Mouse (Mus musculus) bone marrow, adult 2 months (tissue): ENCODE data around the gene Pcsk6. TPM values are rescaled to one million over a fixed set of nuclear protein-coding genes. Genes with fewer than 3 reads are reported as not detected.
A peak's percentile ranks its signal among the peaks of the same experiment; 100 is the strongest.

ENCODE experiments used
- H3K27ac ChIP-seq: fragments of 200-500 bp; 2 replicates; pipeline ENCODE4 v1.5.1; 2012; ENCODE audit warnings: low read depth, mild to moderate bottlenecking, control low read depth, inconsistent platforms, low read length; ENCODE audit not compliant: control insufficient read depth, poor library complexity, insufficient read depth
- H3K4me1 ChIP-seq: fragments of 200-500 bp; 2 replicates; pipeline ENCODE4 v1.6.1; 2011; ENCODE audit warnings: low read length; ENCODE audit not compliant: control insufficient read depth, insufficient read depth
- H3K4me3 ChIP-seq: fragments of 200-500 bp; replicated peaks from 2 replicates; pipeline ENCODE3; 2011; ENCODE audit warnings: mild to moderate bottlenecking, low read depth, low read length, control low read depth; ENCODE audit not compliant: control insufficient read depth
- CTCF ChIP-seq: fragments of 200-500 bp; IDR thresholded peaks from 2 replicates; pipeline ENCODE4 v1.5.1; 2011; ENCODE audit warnings: low read length, control low read depth; ENCODE audit not compliant: control insufficient read depth, insufficient read depth
- POLR2A ChIP-seq: fragments of 200-500 bp; IDR thresholded peaks from 2 replicates; pipeline ENCODE4 v1.6.1; 2011; ENCODE audit warnings: low read depth, mild to moderate bottlenecking, control low read depth, low read length, borderline replicate concordance; ENCODE audit not compliant: control insufficient read depth
- WGBS: fragments of 180-500 bp; shearing (Covaris S2); methylation state at CpG from one replicate; pipeline ENCODE4 v1.1.7; 2018; 5-methylcytosine and 5-hydroxymethylcytosine counted together
- polyA plus RNA-seq: library from polyadenylated mRNA; stranded (reverse); fragments of >200 nt; gene quantifications from 2 replicates; pipeline ENCODE4 v1.2.4, GENCODE M21; 2011; ENCODE audit warnings: low replicate concordance; ENCODE audit not compliant: missing spikeins, insufficient read depth, insufficient read length

Gene Pcsk6
- polyA plus RNA-seq, 1 experiment, result 5.3 TPM

DNA sequence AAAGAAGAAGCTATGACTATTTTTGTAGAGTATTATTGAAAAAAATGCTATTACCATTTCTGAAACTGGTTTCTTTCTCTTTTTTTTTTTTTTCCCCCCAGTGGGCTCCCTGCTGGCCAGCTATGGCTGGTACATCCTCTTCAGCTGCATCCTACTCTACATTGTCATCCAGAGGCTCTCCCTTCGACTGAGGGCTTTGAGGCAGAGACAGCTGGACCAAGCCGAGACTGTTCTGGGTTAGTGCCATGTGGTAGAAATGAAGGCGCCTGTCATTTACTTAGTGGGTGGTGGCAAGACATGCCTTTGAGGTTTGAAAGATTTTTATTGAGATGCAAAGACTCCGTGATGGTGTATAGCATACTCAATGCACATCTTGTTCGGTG, 218.7 kb downstream of the Pcsk6 start:
- Histone ChIP-seq H3K4me1 (peaks cover 2% of the 10 kb centered on the region), H3K27ac (no peak overlapping the region), H3K4me3 (peak overlapping the region; percentile 38)
- WGBS, result 33% methylated on average over 5 of the region's 5 CpGs
- TF ChIP-seq CTCF (no peak), POLR2A (no peak)

DNA sequence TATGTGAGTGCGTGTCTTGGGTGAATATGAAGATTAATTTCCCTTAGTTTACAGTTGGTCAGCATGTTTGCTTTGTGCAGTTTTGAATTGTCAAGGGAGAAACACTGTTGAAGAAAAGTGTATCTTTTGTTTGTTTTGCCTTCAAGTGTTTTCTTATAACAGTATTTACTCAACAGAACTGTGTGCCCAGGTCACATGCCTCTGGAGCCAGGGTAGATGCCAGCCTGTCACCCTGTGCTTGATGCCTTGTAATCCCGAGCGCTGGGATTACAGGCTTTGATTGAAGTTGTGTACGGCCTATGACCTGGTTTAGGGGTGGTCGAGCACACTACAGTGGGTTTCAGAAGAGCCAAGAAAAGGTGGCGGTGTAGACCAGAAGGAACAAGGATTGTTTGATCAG, 222.2 kb downstream of the Pcsk6 start:
- peaks cover 2% of the 10 kb centered on the region for H3K4me1 ChIP-seq
- H3K27ac ChIP-seq, result no peak overlapping the region
- no peak for TF ChIP-seq CTCF
- TF ChIP-seq POLR2A, result no peak
- WGBS, result 88% methylated on average over 6 of the region's 6 CpGs
- no peak overlapping the region for H3K4me3 ChIP-seq

DNA sequence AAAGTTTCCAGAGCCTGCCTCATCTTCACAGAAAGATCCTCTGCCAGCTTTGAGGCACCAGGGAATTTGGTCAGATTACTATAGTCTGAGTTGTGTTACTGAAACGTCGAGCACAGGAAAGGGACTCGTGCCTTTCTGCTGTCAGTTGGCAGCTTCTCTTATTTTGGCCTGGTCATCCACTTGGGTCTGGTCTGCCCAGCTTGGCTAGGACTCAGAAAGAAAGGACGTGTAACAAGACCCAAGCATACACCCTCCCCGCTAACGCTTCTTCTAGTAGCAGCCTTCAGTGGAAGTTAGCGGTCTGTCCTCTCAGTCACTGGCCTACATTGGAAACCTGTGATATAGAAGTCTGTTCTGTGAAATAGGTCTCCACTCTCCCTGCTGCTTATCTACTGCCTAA, 223.0 kb downstream of the Pcsk6 start:
- no peak for TF ChIP-seq CTCF
- TF ChIP-seq POLR2A, result no peak
- Histone ChIP-seq H3K4me3 (no peak overlapping the region), H3K4me1 (peaks cover 2% of the 10 kb centered on the region), H3K27ac (no peak overlapping the region)
- WGBS, result 84% methylated on average over 7 of the region's 7 CpGs

DNA sequence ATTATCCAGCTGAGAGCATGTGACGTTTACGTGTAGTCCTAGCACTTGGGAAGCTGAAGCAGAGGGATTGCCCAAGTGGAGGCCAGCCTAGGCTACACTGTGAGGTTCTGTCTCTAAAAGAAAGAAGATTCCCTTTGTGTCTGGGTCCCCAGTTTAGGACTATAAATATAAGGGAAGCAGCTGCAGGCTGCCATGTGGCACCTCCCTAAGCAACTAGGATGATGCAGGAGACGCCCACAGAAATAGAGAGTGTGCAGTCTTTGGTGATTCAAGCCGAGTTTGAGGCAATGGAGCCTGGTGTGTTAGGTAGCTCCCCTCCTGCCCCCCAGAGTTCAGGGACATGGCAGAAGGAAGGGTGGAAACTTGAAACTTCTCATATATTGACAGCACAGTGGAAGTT, 226.1 kb downstream of the Pcsk6 start:
- Histone ChIP-seq H3K4me3 (no peak overlapping the region), H3K4me1 (no peaks in the 10 kb centered on the region; the same call in 1 of the 2 replicates), H3K27ac (no peak overlapping the region)
- WGBS, result 75% methylated on average over 4 of the region's 4 CpGs
- TF ChIP-seq CTCF, result no peak
- no peak for TF ChIP-seq POLR2A

DNA sequence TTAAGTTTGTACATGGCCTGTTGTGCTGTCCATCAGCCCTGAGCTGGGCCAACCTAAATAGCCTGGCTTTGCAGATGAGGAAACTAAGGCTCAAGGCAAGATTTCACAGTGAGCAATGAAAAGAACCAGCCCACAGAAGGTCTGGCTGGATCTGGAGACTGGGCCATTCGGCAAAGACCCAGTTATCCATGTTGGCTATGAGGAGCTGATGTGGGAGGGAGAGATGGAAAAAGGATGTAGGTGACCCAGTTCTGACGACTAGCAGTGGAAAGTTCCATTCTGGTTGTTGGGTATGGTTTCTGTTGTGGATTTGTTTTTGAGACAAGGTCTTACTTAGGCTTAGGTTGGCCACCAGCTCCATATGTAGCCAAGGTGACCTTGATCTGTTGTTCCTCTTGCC, 226.5 kb downstream of the Pcsk6 start:
- H3K4me3 ChIP-seq, result no peak overlapping the region
- 76% methylated on average over 2 of the region's 2 CpGs for WGBS
- H3K27ac ChIP-seq, result no peak overlapping the region
- no peaks in the 10 kb centered on the region; the same call in 1 of the 2 replicates for H3K4me1 ChIP-seq
- no peak for TF ChIP-seq POLR2A

DNA sequence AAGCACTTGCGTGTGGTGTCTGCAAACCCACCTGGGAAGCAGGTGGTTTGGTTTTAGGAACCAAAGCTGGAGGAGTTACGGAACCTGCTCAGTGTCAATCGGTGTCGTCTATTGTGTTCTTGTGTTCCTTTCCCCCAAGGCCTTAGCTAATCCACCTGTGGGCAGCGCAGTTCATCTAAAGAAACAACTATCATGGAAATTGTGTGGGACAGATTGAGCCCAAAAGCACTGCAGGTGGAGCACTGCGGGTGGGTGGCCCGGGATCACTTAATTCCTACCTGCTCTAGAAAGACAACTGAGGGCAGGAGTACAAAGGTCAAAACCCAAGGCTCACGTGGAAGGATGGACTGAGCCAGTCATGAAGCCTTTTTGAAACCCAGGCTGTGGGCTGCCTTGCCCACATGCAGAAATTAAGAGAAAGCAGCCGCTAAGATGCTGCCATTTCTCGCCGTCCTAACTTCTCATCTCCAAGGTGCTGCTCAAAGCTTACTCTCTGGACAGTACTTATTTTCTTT, 229.2 kb downstream of the Pcsk6 start:
- no peaks in the 10 kb centered on the region for H3K4me1 ChIP-seq
- 86% methylated on average over 11 of the region's 11 CpGs for WGBS
- no peak overlapping the region for H3K27ac ChIP-seq
- no peak for TF ChIP-seq POLR2A
- TF ChIP-seq CTCF, result no peak
- H3K4me3 ChIP-seq, result no peak overlapping the region

DNA sequence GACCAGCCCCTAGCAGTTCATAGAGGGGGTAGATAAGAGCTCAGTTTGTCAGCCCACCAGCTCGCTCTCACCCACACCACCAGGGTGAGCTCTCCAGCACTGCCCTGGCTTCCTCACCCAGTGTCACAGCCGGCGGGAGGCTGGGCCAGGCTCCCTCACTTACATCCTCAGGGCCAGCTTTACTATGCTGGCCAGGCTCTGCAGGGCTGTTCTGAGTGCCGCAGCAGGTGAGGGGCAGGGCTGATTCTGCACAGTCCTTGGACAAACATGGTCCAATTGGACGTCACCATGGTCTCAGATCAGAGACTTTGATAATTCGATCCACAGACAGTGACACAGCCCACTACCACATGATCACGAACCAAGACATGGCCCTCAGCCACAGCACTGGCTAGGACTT, 230.0 kb downstream of the Pcsk6 start:
- TF ChIP-seq CTCF (no peak), POLR2A (no peak)
- WGBS, result 80% methylated on average over 7 of the region's 7 CpGs
- Histone ChIP-seq H3K4me3 (no peak overlapping the region), H3K4me1 (no peaks in the 10 kb centered on the region), H3K27ac (no peak overlapping the region)

DNA sequence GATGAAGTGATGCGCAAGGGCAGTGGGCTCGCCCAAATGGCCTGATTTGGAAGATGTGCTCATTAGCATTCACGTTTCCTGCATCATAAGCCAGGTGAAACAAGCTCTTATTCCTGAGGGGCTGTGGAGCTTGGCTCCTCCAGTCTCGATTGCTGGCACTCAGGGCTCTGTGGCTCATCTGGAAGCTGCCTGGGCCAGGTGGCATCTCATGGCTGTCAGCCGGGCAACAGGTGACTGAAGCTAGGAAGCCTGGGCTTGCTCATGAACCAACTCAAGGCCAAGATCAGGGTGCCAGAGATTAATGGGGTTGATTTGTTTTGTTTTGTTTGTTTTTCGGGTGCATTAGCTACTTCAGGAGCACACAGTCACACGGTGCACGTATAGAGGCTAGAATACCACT, 231.1 kb downstream of the Pcsk6 start:
- WGBS, result 84% methylated on average over 8 of the region's 8 CpGs
- no peak overlapping the region for H3K27ac ChIP-seq
- TF ChIP-seq POLR2A (no peak), CTCF (no peak)
- no peak overlapping the region for H3K4me3 ChIP-seq
- no peaks in the 10 kb centered on the region for H3K4me1 ChIP-seq

DNA sequence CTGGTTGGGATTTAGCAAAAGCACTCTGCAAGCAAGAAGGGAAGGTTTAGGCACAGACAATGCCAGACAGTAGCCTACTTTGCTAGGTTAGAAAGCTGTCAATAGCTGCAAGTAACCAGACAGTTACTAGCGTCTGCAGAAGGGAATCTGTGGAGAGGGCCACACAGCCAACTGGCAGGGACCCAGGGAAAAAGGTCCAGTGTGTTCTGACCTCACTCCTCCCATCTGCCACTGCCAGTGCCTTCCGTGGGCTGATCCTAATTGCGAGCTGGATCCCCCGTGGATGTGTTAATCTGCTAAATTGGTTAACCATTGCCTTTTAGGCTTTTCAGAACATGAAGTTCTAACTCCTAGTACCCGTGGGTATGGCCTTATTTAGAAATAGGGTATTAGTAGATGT, 232.6 kb downstream of the Pcsk6 start:
- Histone ChIP-seq H3K27ac (no peak overlapping the region), H3K4me3 (no peak overlapping the region), H3K4me1 (no peaks in the 10 kb centered on the region)
- 77% methylated on average over 5 of the region's 5 CpGs for WGBS
- TF ChIP-seq POLR2A, result no peak
- no peak for TF ChIP-seq CTCF
